Mouse (Mus musculus) neutrophil, adult 5-6 weeks (primary cell): ENCODE data around the gene Fam199x. TPM values are rescaled to one million over a fixed set of nuclear protein-coding genes. Genes with fewer than 3 reads are reported as not detected.

Experiments
- total RNA-seq: library from RNA; stranded (forward); fragments of 200-1000 nt; gene quantifications from 2 replicates; pipeline ENCODE4 v1.2.3, GENCODE M21; 2017

The Fam199x gene
- total RNA-seq, 1 experiment from 2014 or later, result 12.6 TPM

Other genes starting within 250 kb of the Fam199x start
- 4.2 and 4.4 TPM in 2 replicates for gene Plp1, start 226.9 kb upstream of the Fam199x start, total RNA-seq
- gene Rab9b, start 180.8 kb upstream of the Fam199x start, total RNA-seq, result not detected in 2 replicates
- not detected in 2 replicates for gene H2bfm, start 122.3 kb upstream of the Fam199x start, total RNA-seq
- gene Tmsb15b2, start 74.1 kb upstream of the Fam199x start, total RNA-seq, result 31.6 TPM in 1 of 2 replicates, not detected in the other
- gene Tmsb15l, start 72.7 kb upstream of the Fam199x start, total RNA-seq, result 3.7 and 6.6 TPM in 2 replicates
- 5.3 and 7.0 TPM in 2 replicates for gene Tmsb15b1, start 72.7 kb upstream of the Fam199x start, total RNA-seq
- 6.9 and 8.6 TPM in 2 replicates for gene Zcchc18, start 56.4 kb upstream of the Fam199x start, total RNA-seq
- 18.8 and 24.4 TPM in 2 replicates for gene Slc25a53, start 11.3 kb upstream of the Fam199x start, total RNA-seq
- gene Esx1, start 72.5 kb downstream of the Fam199x start, total RNA-seq, result not detected in 2 replicates